ENCODE assay signal across 27 mouse cellular contexts in genomic region chr4:148147714-148148113, GRCm38 (mm10). TPM values are rescaled to one million over a fixed set of nuclear protein-coding genes. Genes with fewer than 3 reads are reported as not detected.
A peak's percentile ranks its signal among the peaks of the same experiment; 100 is the strongest.
DNase-seq lines count a peak whose midpoint lies in the region; ATAC-seq lines count a peak whose summit lies in the region.
"Had no signal": no experiment of that assay in that cellular context is flagged by ENCODE, and none has a peak within 500 bp of the region (broad histone marks: within the 10 kb centered on the region; RNA-seq: fewer than 3 reads in every experiment).

No protein-coding gene starts in this region.

- no peaks in the 10 kb centered on the region for H3K9me3 ChIP-seq in kidney, embryonic 16.5 days (ENCODE audit: low read length)
- H3K9me3 ChIP-seq: embryonic facial prominence, embryonic 12.5 days; embryonic facial prominence, embryonic 15.5 days; G1E; heart, embryonic 12.5 days; heart, embryonic 15.5 days; hindbrain, embryonic 10.5 days; hindbrain, embryonic 13.5 days; intestine, embryonic 15.5 days had no signal

- H3K27me3 ChIP-seq in kidney, embryonic 16.5 days (ENCODE audit: insufficient read depth, low read length): no peaks in the 10 kb centered on the region
- H3K27me3 ChIP-seq: CH12.LX; embryonic facial prominence, embryonic 12.5 days; embryonic facial prominence, embryonic 15.5 days; heart, embryonic 12.5 days; heart, embryonic 15.5 days; hindbrain, embryonic 13.5 days; intestine, embryonic 15.5 days; Patski had no signal

- no peak overlapping the region for H3K4me2 ChIP-seq in kidney, embryonic 16.5 days (replicated peaks; ENCODE audit: low read depth, low read length)
- H3K4me2 ChIP-seq: embryonic facial prominence, embryonic 12.5 days; embryonic facial prominence, embryonic 15.5 days; heart, embryonic 12.5 days; heart, embryonic 15.5 days; hindbrain, embryonic 13.5 days; intestine, embryonic 15.5 days had no signal

- peaks cover 16% of the 10 kb centered on the region for H3K36me3 ChIP-seq in kidney, embryonic 16.5 days (ENCODE audit: insufficient read depth, low read length)
- H3K36me3 ChIP-seq: intestine, embryonic 15.5 days had no signal

- H3K27ac ChIP-seq in kidney, embryonic 16.5 days (ENCODE audit: low read length): no peak overlapping the region
- H3K27ac ChIP-seq: embryonic facial prominence, embryonic 12.5 days; embryonic facial prominence, embryonic 15.5 days; heart, embryonic 15.5 days; hindbrain, embryonic 10.5 days; hindbrain, embryonic 13.5 days; intestine, embryonic 15.5 days had no signal

- no peak overlapping the region for H3K9ac ChIP-seq in kidney, embryonic 16.5 days (replicated peaks; ENCODE audit: low read length)
- H3K9ac ChIP-seq: embryonic facial prominence, embryonic 12.5 days; embryonic facial prominence, embryonic 15.5 days; forebrain, postnatal 0 days; heart, embryonic 12.5 days; heart, embryonic 15.5 days; hindbrain, embryonic 13.5 days; intestine, embryonic 15.5 days had no signal

- no peak for ATAC-seq in kidney, embryonic 16.5 days (ENCODE audit: low FRiP score, low TSS enrichment)
- ATAC-seq: forebrain, embryonic 14.5 days; forebrain, postnatal 0 days; hindbrain, embryonic 16.5 days; intestine, embryonic 15.5 days; Patski had no signal

- H3K4me3 ChIP-seq in kidney, embryonic 16.5 days (ENCODE audit: low read length): no peak overlapping the region
- H3K4me3 ChIP-seq: embryonic facial prominence, embryonic 12.5 days; embryonic facial prominence, embryonic 15.5 days; heart, embryonic 12.5 days; heart, embryonic 15.5 days; hindbrain, embryonic 10.5 days; hindbrain, embryonic 13.5 days; intestine, embryonic 15.5 days had no signal

- WGBS in kidney, embryonic 16.5 days: 93% methylated on average over 2 of the region's 2 CpGs

- peak; percentile 26 for DNase-seq in cerebellum, adult 11-12 months
- DNase-seq in cerebellum, adult 11 months: no peak
- peak; percentile 33 for DNase-seq in cerebellum, adult 9-11 months
- no peak for DNase-seq in cerebellum, postnatal 36 days
- DNase-seq in kidney, adult 11 months: peak; percentile 3
- DNase-seq: adrenal gland, adult 2 months; adrenal gland, postnatal 25 days; B cell, adult 2 months; cerebellum, postnatal 10 days; forebrain, postnatal 0 days; gastrocnemius, postnatal 25 days; heart, postnatal 10 days; heart, postnatal 36 days; kidney, adult 18-20 months had no signal

- peaks cover 22% of the 10 kb centered on the region for H3K4me1 ChIP-seq in kidney, embryonic 16.5 days (ENCODE audit: insufficient read depth, low read length)

RNA-seq across cellular contexts. Expression of gene Fbxo6, which starts 4.2 kb away (rescaled TPM):
- polyA plus RNA-seq in kidney, embryonic 16.5 days (2015; fragmentation: Nextera tagmentation; extraction: Ambion mirVana): 22.0 and 22.2 TPM in 2 replicates

RNA-seq across cellular contexts. Expression of gene Fbxo44, which starts 12.6 kb away (rescaled TPM):
- 19.8 and 20.6 TPM in 2 replicates for polyA plus RNA-seq in kidney, embryonic 16.5 days (2015; fragmentation: Nextera tagmentation; extraction: Ambion mirVana)

RNA-seq across cellular contexts. Expression of gene Fbxo2, which starts 12.7 kb away (rescaled TPM):
- 1.8 and 2.3 TPM in 2 replicates for polyA plus RNA-seq in kidney, embryonic 16.5 days (2015; fragmentation: Nextera tagmentation; extraction: Ambion mirVana)

RNA-seq across cellular contexts. Expression of gene Draxin, which starts 17.2 kb away (rescaled TPM):
- polyA plus RNA-seq in kidney, embryonic 16.5 days (2015; fragmentation: Nextera tagmentation; extraction: Ambion mirVana): 0.28 and 0.29 TPM in 2 replicates
- polyA plus RNA-seq: G1E; heart, embryonic 15.5 days had no signal

RNA-seq across cellular contexts. Expression of gene Mad2l2, which starts 17.5 kb away (rescaled TPM):
- 70.3 and 74.8 TPM in 2 replicates for polyA plus RNA-seq in kidney, embryonic 16.5 days (2015; fragmentation: Nextera tagmentation; extraction: Ambion mirVana)

Comparison
In these comparisons a context has a peak if more than half of its experiments do, and no peak if none do; other contexts are left out.
1. DNase-seq: peak in cerebellum, adult 11-12 months (single experiment), cerebellum, adult 9-11 months (single experiment) and kidney, adult 11 months (single experiment); none in cerebellum, adult 11 months (single experiment) and cerebellum, postnatal 36 days (0 of 2).